ENCODE assay signal across 31 mouse cellular contexts in the genomic region with DNA sequence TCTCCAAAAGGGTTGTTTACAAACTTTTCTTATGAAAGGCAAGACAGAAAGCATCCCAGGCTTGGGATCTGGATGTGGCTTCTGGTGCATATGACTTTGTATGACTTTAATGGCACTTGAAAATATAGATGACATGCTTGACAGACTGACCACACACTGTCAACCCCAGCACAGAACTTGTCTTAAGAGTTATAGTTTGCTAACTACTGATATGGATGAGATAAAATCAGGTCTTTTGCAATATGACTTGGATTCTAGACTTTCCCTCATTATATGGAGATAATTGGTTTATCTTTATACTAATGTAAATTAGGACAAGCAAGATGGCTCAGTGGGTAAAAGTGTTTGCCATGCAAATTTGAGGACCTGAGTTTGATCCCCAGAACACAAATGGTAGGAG. TPM values are rescaled to one million over a fixed set of nuclear protein-coding genes. Genes with fewer than 3 reads are reported as not detected.
DNase-seq lines count a peak whose midpoint lies in the region; ATAC-seq and TF ChIP-seq lines count a peak whose summit lies in the region.
"Had no signal": no experiment of that assay in that cellular context is flagged by ENCODE, and none has a peak within 500 bp of the region (broad histone marks: within the 10 kb centered on the region; RNA-seq: fewer than 3 reads in every experiment).

No protein-coding gene starts in this region.

- H3K4me1 ChIP-seq in heart, embryonic 15.5 days (replicated peaks) = peaks cover 7% of the 10 kb centered on the region
- H3K4me1 ChIP-seq in kidney, postnatal 0 days (replicated peaks; ENCODE audit: insufficient read depth, low read length) = 0 out of 2 replicates have a peak, but pooled peaks cover 5% of the 10 kb centered on the region
- peaks cover 12% of the 10 kb centered on the region for H3K4me1 ChIP-seq in G1E (ENCODE audit: insufficient read depth, low read depth, low read length)
- H3K4me1 ChIP-seq in midbrain, embryonic 13.5 days (replicated peaks) = peaks cover 8% of the 10 kb centered on the region
- H3K4me1 ChIP-seq: midbrain, embryonic 12.5 days had no signal

- H3K27me3 ChIP-seq in heart, embryonic 15.5 days = 0 out of 2 replicates have a peak, but pooled peaks cover 3% of the 10 kb centered on the region
- 0 out of 2 replicates have a peak, but pooled peaks cover 3% of the 10 kb centered on the region for H3K27me3 ChIP-seq in kidney, postnatal 0 days (ENCODE audit: insufficient read depth, low read length)
- peaks cover 5% of the 10 kb centered on the region; the same call in 1 of the 2 replicates for H3K27me3 ChIP-seq in G1E (ENCODE audit: insufficient read depth, low read length)
- H3K27me3 ChIP-seq in midbrain, embryonic 13.5 days = peaks cover 21% of the 10 kb centered on the region
- H3K27me3 ChIP-seq: CH12.LX, Patski had no signal

- DNase-seq in heart, adult 9 months (ENCODE audit: low spot score in 2 of 2) = no peak
- no peak for DNase-seq in kidney, postnatal 0 days (ENCODE audit: low spot score)
- DNase-seq in kidney, adult 11 months = no peak
- peak; percentile 79 for DNase-seq in 416B (ENCODE audit: low read depth)
- no peak for DNase-seq in G1E (ENCODE audit: low spot score)
- DNase-seq: adrenal gland, postnatal 10 days; cerebellum, adult 11 months; cerebellum, adult 9-10 months; cerebellum, postnatal 36 days; gastrocnemius, postnatal 25 days; heart, adult 18-20 months; heart, postnatal 4 days; layer of hippocampus, adult 9-11 months; liver, postnatal 0 days; lung, postnatal 4 days; right cerebral cortex, postnatal 4 days; thymus, adult 18-20 months; thymus, postnatal 25 days had no signal

- no peaks in the 10 kb centered on the region for H3K36me3 ChIP-seq in heart, embryonic 15.5 days
- no peaks in the 10 kb centered on the region for H3K36me3 ChIP-seq in kidney, postnatal 0 days (ENCODE audit: insufficient read depth, low read length)
- H3K36me3 ChIP-seq in G1E (replicated peaks) = no peaks in the 10 kb centered on the region
- no peaks in the 10 kb centered on the region for H3K36me3 ChIP-seq in midbrain, embryonic 13.5 days
- H3K36me3 ChIP-seq: limb, embryonic 13.5 days; midbrain, embryonic 12.5 days; neural tube, embryonic 13.5 days had no signal

- H3K27ac ChIP-seq in heart, embryonic 15.5 days = no peak overlapping the region
- H3K27ac ChIP-seq in kidney, postnatal 0 days = no peak overlapping the region
- H3K27ac ChIP-seq in midbrain, embryonic 13.5 days = no peak overlapping the region
- H3K27ac ChIP-seq: forebrain, embryonic 13.5 days; hindbrain, embryonic 14.5 days; limb, embryonic 13.5 days; midbrain, embryonic 12.5 days; neural tube, embryonic 13.5 days; stomach, postnatal 0 days had no signal

- H3K9ac ChIP-seq in heart, embryonic 15.5 days = no peak overlapping the region
- no peak overlapping the region for H3K9ac ChIP-seq in kidney, postnatal 0 days (ENCODE audit: low read depth, low read length)
- H3K9ac ChIP-seq in midbrain, embryonic 13.5 days (replicated peaks) = no peak overlapping the region
- H3K9ac ChIP-seq: forebrain, embryonic 13.5 days; hindbrain, embryonic 14.5 days; limb, embryonic 13.5 days; liver, postnatal 0 days; midbrain, embryonic 12.5 days; neural tube, embryonic 13.5 days had no signal

- 0 out of 2 replicates have a peak overlapping the region, but pooled peaks have one; percentile 29 for H3K4me2 ChIP-seq in heart, embryonic 15.5 days
- 0 out of 2 replicates have a peak overlapping the region, but pooled peaks have one; percentile 16 for H3K4me2 ChIP-seq in kidney, postnatal 0 days (ENCODE audit: low read length)
- H3K4me2 ChIP-seq in midbrain, embryonic 13.5 days (replicated peaks) = no peak overlapping the region
- H3K4me2 ChIP-seq: forebrain, embryonic 13.5 days; hindbrain, embryonic 14.5 days; limb, embryonic 13.5 days; liver, embryonic 11.5 days; midbrain, embryonic 12.5 days; neural tube, embryonic 13.5 days had no signal

- no peak overlapping the region for H3K4me3 ChIP-seq in heart, embryonic 15.5 days
- no peak overlapping the region for H3K4me3 ChIP-seq in kidney, postnatal 0 days (replicated peaks; ENCODE audit: low read depth, low read length)
- no peak overlapping the region for H3K4me3 ChIP-seq in G1E (ENCODE audit: low read depth, low read length)
- H3K4me3 ChIP-seq in midbrain, embryonic 13.5 days (replicated peaks) = no peak overlapping the region
- H3K4me3 ChIP-seq: forebrain, embryonic 13.5 days; limb, embryonic 13.5 days; megakaryocyte, embryonic 14.5 days; midbrain, embryonic 12.5 days; neural tube, embryonic 13.5 days had no signal

- no peak for ATAC-seq in heart, embryonic 15.5 days (replicated peaks; ENCODE audit: insufficient number of reproducible peaks, insufficient read depth, low FRiP score, low read depth)
- no peak for ATAC-seq in kidney, postnatal 0 days (replicated peaks; ENCODE audit: low FRiP score, low read depth)
- ATAC-seq in G1E (ENCODE audit: extremely low read depth, insufficient number of reproducible peaks, low FRiP score, poor library complexity, severe bottlenecking) = peak; percentile 30
- ATAC-seq in midbrain, embryonic 13.5 days = no peak
- ATAC-seq: forebrain, embryonic 13.5 days; intestine, postnatal 0 days; liver, postnatal 0 days; Patski had no signal

- H3K9me3 ChIP-seq in heart, embryonic 15.5 days (replicated peaks) = no peaks in the 10 kb centered on the region
- H3K9me3 ChIP-seq in kidney, postnatal 0 days (replicated peaks; ENCODE audit: low read length) = no peaks in the 10 kb centered on the region
- no peaks in the 10 kb centered on the region for H3K9me3 ChIP-seq in G1E (replicated peaks)
- H3K9me3 ChIP-seq in midbrain, embryonic 13.5 days = no peaks in the 10 kb centered on the region
- H3K9me3 ChIP-seq: forebrain, embryonic 13.5 days; limb, embryonic 13.5 days; megakaryocyte, embryonic 14.5 days; midbrain, embryonic 12.5 days; neural tube, embryonic 13.5 days had no signal

- TF ChIP-seq CTCF in kidney, postnatal 0 days (IDR thresholded peaks at IDR 0.05; ENCODE audit: low read depth) = no peak
- no peak for TF ChIP-seq CTCF in G1E (IDR thresholded peaks at IDR 0.05; ENCODE audit: low read depth, low read length)

RNA-seq across cellular contexts. Expression of a gene that starts 4.3 kb away (rescaled TPM):
- 111 and 116 TPM in 2 replicates for polyA plus RNA-seq in heart, embryonic 15.5 days (2015; fragmentation: Nextera tagmentation; extraction: Ambion mirVana)
- polyA plus RNA-seq in kidney, postnatal 0 days (2015; fragmentation: Nextera tagmentation; extraction: Ambion mirVana) = 84.6 and 91.2 TPM in 2 replicates
- total RNA-seq in G1E (2014; fragmentation: Nextera tagmentation) = 0.29 and 0.45 TPM in 2 replicates
- total RNA-seq in G1E (2017) = 0.70 and 0.93 TPM in 2 replicates
- polyA plus RNA-seq in G1E (2012) = 0.29 and 0.34 TPM in 2 replicates
- 30.2 and 34.0 TPM in 2 replicates for polyA plus RNA-seq in midbrain, embryonic 13.5 days (2015; fragmentation: Nextera tagmentation; extraction: Ambion mirVana)
- total RNA-seq: CH12.LX had no signal

Comparison
In these comparisons a context has a peak if more than half of its experiments do, and no peak if none do; other contexts are left out.
1. RNA of a gene that starts 4.3 kb away (polyA plus RNA-seq): 111 to 116 TPM in heart, embryonic 15.5 days, 84.6 to 91.2 TPM in kidney, postnatal 0 days and 30.2 to 34.0 TPM in midbrain, embryonic 13.5 days; 0.29 to 0.34 TPM in G1E; every median in the first group is over 10 times any median in the second.